Mouse (Mus musculus): ENCODE results near the gene Wfdc12. TPM values are rescaled to one million over a fixed set of nuclear protein-coding genes. Genes with fewer than 3 reads are reported as not detected.

The Wfdc12 gene
- polyA plus RNA-seq, 1 experiment from 2014 or later = 2.4 TPM

DNA sequence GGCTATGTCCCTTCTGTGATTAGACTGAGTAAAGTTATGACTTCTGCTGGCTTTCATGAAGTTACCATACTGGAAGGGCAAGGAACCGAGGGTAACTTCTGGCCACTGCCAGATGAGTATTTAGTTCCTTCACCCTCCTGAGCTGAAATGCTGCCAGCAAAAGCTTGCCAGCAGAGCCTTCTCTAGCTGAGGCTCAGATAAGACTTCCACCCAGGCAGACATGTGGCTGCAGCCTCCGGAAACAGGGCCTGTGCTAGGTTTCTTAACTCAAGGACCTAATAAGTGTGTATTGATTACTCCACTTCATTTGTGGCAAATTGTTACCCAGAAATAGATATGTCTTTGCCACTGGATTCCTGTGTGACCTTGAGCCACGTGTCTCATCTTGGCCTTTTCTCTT lies 17.0 kb downstream of the Wfdc12 start:
- WGBS = 66% methylated on average over 3 of the region's 3 CpGs
- H3K27me3 ChIP-seq (ENCODE audit: control insufficient read depth, insufficient read depth, low read length) = peaks cover 7% of the 10 kb centered on the region; the same call in 1 of the 2 replicates
- no peak for ATAC-seq (ENCODE audit: low FRiP score, low TSS enrichment)

DNA sequence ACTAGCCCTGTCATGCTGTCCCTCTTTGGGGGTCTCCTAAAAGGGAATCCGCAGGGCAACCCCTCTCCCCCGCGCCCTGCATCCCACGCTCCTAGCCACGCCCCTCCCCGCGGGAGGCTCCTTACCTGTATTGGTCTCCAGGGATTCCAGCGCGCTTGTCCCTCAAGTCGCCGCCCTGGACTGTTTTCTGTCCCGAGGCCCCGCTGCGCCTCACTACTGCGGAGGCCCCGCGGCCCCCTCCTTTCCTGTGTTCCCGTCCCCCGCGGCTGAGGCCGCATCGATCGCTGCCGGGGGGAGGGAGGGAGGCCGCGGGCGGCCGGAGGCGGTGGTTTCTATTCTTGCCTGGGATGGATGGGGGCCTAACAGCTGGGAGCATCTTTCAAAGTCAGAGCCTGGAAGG lies 19.5 kb downstream of the Wfdc12 start, which contains the start of gene Kcns1:
Gene Kcns1, minus strand, starts transcription at position 212 of the 400 bp plus-strand sequence.
- H3K4me2 ChIP-seq (replicated peaks; ENCODE audit: low read depth) = peak within 1 kb of the TSS; percentile 46
- no peak for DNase-seq (ENCODE audit: low spot score)
- WGBS = 3% methylated on average over 26 of the region's 29 CpGs
- no peak for TF ChIP-seq EP300 (optimal IDR thresholded peaks at IDR 0.05)
- TF ChIP-seq CTCF (IDR thresholded peaks at IDR 0.05; ENCODE audit: low read depth) = no peak
- H3K9me3 ChIP-seq (ENCODE audit: control insufficient read depth, low read length) = no peaks in the 10 kb centered on the region
- H3K36me3 ChIP-seq (ENCODE audit: control insufficient read depth, insufficient read depth, low read length) = no peaks in the 10 kb centered on the region
- H3K27me3 ChIP-seq (ENCODE audit: control insufficient read depth, insufficient read depth, low read length) = peaks cover 20% of the 10 kb centered on the region; the same call in 1 of the 2 replicates
- no peak for ATAC-seq (ENCODE audit: low FRiP score, low TSS enrichment)
- no peak within 1 kb of the TSS for H3K9ac ChIP-seq (ENCODE audit: low read length)
- H3K4me1 ChIP-seq (replicated peaks; ENCODE audit: control insufficient read depth, insufficient read depth) = no peaks in the 10 kb centered on the region
- peak within 1 kb of the TSS; percentile 26 for H3K4me3 ChIP-seq (ENCODE audit: low read depth, low read length)
- no peak within 1 kb of the TSS for H3K27ac ChIP-seq (replicated peaks)

More for the DNA sequence above, 17.0 kb downstream of the Wfdc12 start:
- no peak overlapping the region for H3K4me3 ChIP-seq (ENCODE audit: low read depth, low read length)
- H3K9ac ChIP-seq (ENCODE audit: low read length) = no peak overlapping the region
- H3K4me1 ChIP-seq (replicated peaks; ENCODE audit: control insufficient read depth, insufficient read depth) = no peaks in the 10 kb centered on the region
- no peak for DNase-seq (ENCODE audit: low spot score)
- H3K27ac ChIP-seq (replicated peaks) = no peak overlapping the region
- H3K36me3 ChIP-seq (ENCODE audit: control insufficient read depth, insufficient read depth, low read length) = no peaks in the 10 kb centered on the region
- no peak for TF ChIP-seq EP300 (optimal IDR thresholded peaks at IDR 0.05)
- H3K9me3 ChIP-seq (ENCODE audit: control insufficient read depth, low read length) = no peaks in the 10 kb centered on the region
- H3K4me2 ChIP-seq (replicated peaks; ENCODE audit: low read depth) = no peak overlapping the region

DNA sequence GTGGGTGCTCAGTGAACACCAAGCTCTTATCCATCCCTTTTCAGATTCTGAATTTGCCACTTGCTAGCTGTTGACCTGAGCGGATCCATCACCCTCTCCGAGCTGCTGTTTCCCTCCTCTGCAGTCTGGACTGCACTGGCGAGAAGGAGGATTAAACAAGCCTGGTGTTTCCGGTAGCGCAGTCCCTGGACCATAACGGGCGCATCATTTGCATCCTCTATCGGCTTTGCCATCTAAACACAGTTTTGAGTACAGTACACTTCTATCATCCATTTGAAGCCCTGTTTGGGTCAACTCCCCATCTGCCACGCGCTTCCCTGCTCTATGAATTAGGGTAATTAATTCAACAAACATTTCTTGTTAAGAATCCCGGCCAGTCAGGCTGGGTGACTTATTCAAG lies 20.1 kb downstream of the Wfdc12 start:
- H3K9ac ChIP-seq (ENCODE audit: low read length) = no peak overlapping the region
- H3K36me3 ChIP-seq (ENCODE audit: control insufficient read depth, insufficient read depth, low read length) = no peaks in the 10 kb centered on the region
- H3K27ac ChIP-seq (replicated peaks) = no peak overlapping the region
- TF ChIP-seq CTCF (IDR thresholded peaks at IDR 0.05; ENCODE audit: low read depth) (no peak), EP300 (optimal IDR thresholded peaks at IDR 0.05) (no peak)
- WGBS = 3% methylated on average over 11 of the region's 11 CpGs
- H3K4me2 ChIP-seq (replicated peaks; ENCODE audit: low read depth) = no peak overlapping the region
- peaks cover 20% of the 10 kb centered on the region; the same call in 1 of the 2 replicates for H3K27me3 ChIP-seq (ENCODE audit: control insufficient read depth, insufficient read depth, low read length)
- DNase-seq (ENCODE audit: low spot score) = no peak
- no peaks in the 10 kb centered on the region for H3K4me1 ChIP-seq (replicated peaks; ENCODE audit: control insufficient read depth, insufficient read depth)
- H3K9me3 ChIP-seq (ENCODE audit: control insufficient read depth, low read length) = no peaks in the 10 kb centered on the region
- no peak for ATAC-seq (ENCODE audit: low FRiP score, low TSS enrichment)
- no peak overlapping the region for H3K4me3 ChIP-seq (ENCODE audit: low read depth, low read length)

DNA sequence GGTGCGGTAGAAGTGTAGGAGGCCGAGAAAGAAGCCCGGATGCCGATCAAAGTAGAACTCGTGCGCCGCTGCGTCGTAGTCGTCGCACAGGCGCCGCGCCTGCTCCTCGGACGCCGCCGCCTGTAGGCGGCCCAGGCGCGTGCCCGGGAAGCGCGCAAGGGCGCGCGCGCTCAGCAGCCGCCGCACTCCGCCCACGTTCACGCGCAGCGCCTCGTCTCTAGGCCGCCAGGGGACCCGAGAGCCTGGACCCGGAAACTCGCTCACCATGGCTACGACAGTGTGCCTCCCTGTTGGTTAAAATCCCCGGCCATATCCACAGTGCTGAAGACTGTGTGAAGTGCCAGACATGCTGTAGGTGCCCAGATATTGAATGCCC lies 21.8 kb downstream of the Wfdc12 start:
- Histone ChIP-seq H3K9ac (ENCODE audit: low read length) (no peak overlapping the region), H3K36me3 (ENCODE audit: control insufficient read depth, insufficient read depth, low read length) (no peaks in the 10 kb centered on the region), H3K9me3 (ENCODE audit: control insufficient read depth, low read length) (no peaks in the 10 kb centered on the region), H3K27ac (replicated peaks) (no peak overlapping the region), H3K4me1 (replicated peaks; ENCODE audit: control insufficient read depth, insufficient read depth) (no peaks in the 10 kb centered on the region), H3K4me3 (ENCODE audit: low read depth, low read length) (peak overlapping the region; percentile 27), H3K4me2 (replicated peaks; ENCODE audit: low read depth) (peak overlapping the region; percentile 46), H3K27me3 (ENCODE audit: control insufficient read depth, insufficient read depth, low read length) (peaks cover 20% of the 10 kb centered on the region; the same call in 1 of the 2 replicates)
- 0 out of 2 replicates have a peak, but pooled peaks have one; percentile 30 for ATAC-seq (ENCODE audit: low FRiP score, low TSS enrichment)
- TF ChIP-seq EP300 (optimal IDR thresholded peaks at IDR 0.05) (no peak), CTCF (IDR thresholded peaks at IDR 0.05; ENCODE audit: low read depth) (peak; percentile 16; the same call in 1 of the 2 replicates)
- 14% methylated on average over 42 of the region's 42 CpGs for WGBS
- no peak for DNase-seq (ENCODE audit: low spot score)

DNA sequence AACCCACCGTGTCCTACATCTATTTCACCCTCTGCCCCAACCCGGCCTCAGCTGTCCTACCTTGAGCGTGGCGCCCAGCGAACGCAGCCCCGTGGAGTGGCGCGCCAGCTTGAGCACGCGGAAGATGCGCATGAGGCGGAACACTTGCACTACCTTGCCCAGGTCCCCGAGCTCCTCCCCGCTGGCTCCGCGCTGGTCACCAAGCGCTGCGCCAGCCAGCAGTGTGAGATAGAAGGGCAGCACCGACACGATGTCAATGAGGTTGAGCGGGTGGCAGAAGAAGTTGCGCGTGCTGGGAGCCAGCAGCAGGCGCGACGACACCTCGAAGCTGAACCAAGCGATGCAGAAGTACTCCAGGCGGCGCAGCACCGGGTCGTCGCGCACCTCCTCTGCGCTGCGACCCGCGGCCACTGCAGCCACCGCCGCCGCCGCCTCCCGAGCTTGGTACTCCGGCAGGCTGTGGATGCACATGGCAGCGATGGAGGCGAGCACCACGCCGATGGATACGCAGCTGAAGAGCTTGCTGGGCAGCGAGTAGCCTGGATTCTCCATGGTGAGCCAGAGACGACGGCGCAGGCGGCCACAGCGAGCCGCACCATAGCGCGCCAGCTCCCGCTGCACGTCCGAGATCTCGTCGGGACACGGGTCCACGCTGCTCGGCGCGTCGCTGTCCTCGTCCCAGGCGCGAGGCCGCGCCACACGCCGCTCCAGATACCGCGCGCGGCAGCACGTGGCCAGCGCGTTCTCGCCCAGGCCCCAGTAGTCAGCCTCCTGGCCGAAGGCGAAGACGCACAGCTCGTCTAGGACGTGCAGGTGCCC lies 22.4 kb downstream of the Wfdc12 start:
- Histone ChIP-seq H3K27ac (replicated peaks) (no peak overlapping the region), H3K4me3 (ENCODE audit: low read depth, low read length) (peak overlapping the region; percentile 27), H3K9ac (ENCODE audit: low read length) (no peak overlapping the region), H3K36me3 (ENCODE audit: control insufficient read depth, insufficient read depth, low read length) (no peaks in the 10 kb centered on the region), H3K4me1 (replicated peaks; ENCODE audit: control insufficient read depth, insufficient read depth) (no peaks in the 10 kb centered on the region), H3K4me2 (replicated peaks; ENCODE audit: low read depth) (peak overlapping the region; percentile 46), H3K9me3 (ENCODE audit: control insufficient read depth, low read length) (no peaks in the 10 kb centered on the region), H3K27me3 (ENCODE audit: control insufficient read depth, insufficient read depth, low read length) (peaks cover 20% of the 10 kb centered on the region; the same call in 1 of the 2 replicates)
- no peak for TF ChIP-seq EP300 (optimal IDR thresholded peaks at IDR 0.05)
- no peak for TF ChIP-seq CTCF (IDR thresholded peaks at IDR 0.05; ENCODE audit: low read depth)
- WGBS = 13% methylated on average over 86 of the region's 90 CpGs
- no peak for ATAC-seq (ENCODE audit: low FRiP score, low TSS enrichment)
- DNase-seq (ENCODE audit: low spot score) = no peak

DNA sequence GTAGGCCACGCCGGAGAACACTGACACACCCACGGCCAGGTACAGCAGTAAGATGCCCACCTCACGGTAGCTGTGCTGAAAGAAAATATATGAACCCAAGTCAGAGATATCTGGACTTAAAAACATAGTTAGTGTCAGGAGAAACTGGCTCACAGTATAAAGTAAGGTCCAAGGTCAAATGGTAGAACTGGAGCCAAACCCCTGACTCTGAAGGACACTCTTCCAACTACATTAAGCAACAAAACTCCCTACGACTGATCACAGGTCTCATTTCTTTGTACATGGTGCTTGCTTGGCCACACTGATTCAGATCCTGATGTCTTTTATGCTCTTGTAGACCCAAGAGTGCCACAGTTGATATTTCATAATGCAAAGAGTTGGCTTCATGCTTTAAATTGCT lies 25.5 kb downstream of the Wfdc12 start:
- no peaks in the 10 kb centered on the region for H3K36me3 ChIP-seq (ENCODE audit: control insufficient read depth, insufficient read depth, low read length)
- H3K27ac ChIP-seq (replicated peaks) = no peak overlapping the region
- no peaks in the 10 kb centered on the region for H3K9me3 ChIP-seq (ENCODE audit: control insufficient read depth, low read length)
- H3K4me3 ChIP-seq (ENCODE audit: low read depth, low read length) = no peak overlapping the region
- no peak for ATAC-seq (ENCODE audit: low FRiP score, low TSS enrichment)
- H3K27me3 ChIP-seq (ENCODE audit: control insufficient read depth, insufficient read depth, low read length) = peaks cover 17% of the 10 kb centered on the region; the same call in 1 of the 2 replicates
- no peaks in the 10 kb centered on the region for H3K4me1 ChIP-seq (replicated peaks; ENCODE audit: control insufficient read depth, insufficient read depth)
- 84% methylated on average over 5 of the region's 5 CpGs for WGBS
- DNase-seq (ENCODE audit: low spot score) = no peak
- H3K4me2 ChIP-seq (replicated peaks; ENCODE audit: low read depth) = no peak overlapping the region
- TF ChIP-seq EP300 (optimal IDR thresholded peaks at IDR 0.05) = no peak
- no peak for TF ChIP-seq CTCF (IDR thresholded peaks at IDR 0.05; ENCODE audit: low read depth)
- H3K9ac ChIP-seq (ENCODE audit: low read length) = no peak overlapping the region

Measured in stomach, postnatal 0 days (tissue).